Mouse (Mus musculus) embryonic fibroblast, embryonic 13.5 days (primary cell): ENCODE measurements around the gene Cog2.

Experiments
- CTCF ChIP-seq: IDR thresholded peaks from 2 replicates; pipeline ENCODE4 v1.5.1; 2011; ENCODE audit warnings: mild to moderate bottlenecking, control low read depth, low read length, moderate library complexity, borderline replicate concordance; ENCODE audit not compliant: insufficient read depth
- POLR2A ChIP-seq: IDR thresholded peaks from 2 replicates; pipeline ENCODE4 v1.6.1; 2011; ENCODE audit warnings: low read depth, mild to moderate bottlenecking, control low read depth, low read length, moderate library complexity

- no peak for TF ChIP-seq CTCF
- no peak for TF ChIP-seq POLR2A
Measured at GRCm38 (mm10) chr8:124567126-124567525, 46.6 kb downstream of the Cog2 start.
